Mouse (Mus musculus) kidney, postnatal 36 days (tissue): ENCODE results near the gene Clic4.
"Not testable (repeated sequence)": the region's sequence is repeated elsewhere in the genome, so short reads cannot be mapped to it uniquely, and the experiment has no call there.

Source experiments
- DNase-seq, 2 experiments: peaks; one replicate each; pipeline ENCODE4 v3.0.0; 2021 to 2022; ENCODE audit warnings: mixed read lengths in 2 of 2

The Clic4 gene

GRCm38 (mm10) chr4:135230661-135231060, 42.0 kb downstream of the Clic4 start:
- no peak for DNase-seq

- DNase-seq = no peak
These were observed 42.7 kb downstream of the Clic4 start for GRCm38 (mm10) chr4:135229871-135230270.

DNA sequence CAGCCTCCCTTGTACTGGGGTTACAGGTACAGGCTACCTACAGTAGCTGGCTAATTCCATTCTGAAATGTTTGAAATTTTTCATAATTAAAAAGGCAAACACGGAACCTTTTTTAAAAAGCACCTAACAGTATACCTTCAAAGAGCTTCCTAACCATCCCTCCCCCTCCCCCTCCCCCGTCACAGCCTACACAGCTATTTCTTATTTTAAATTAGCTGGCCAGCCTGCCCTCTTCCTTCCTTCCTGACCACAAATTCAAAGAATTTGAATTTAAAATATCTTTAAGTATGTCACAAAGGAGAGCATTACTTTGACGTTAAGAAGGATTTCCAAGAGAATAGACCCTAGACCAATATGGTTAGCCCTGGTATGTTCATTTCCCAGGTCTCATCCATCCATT, 44.5 kb downstream of the Clic4 start:
- no peak for DNase-seq

DNA sequence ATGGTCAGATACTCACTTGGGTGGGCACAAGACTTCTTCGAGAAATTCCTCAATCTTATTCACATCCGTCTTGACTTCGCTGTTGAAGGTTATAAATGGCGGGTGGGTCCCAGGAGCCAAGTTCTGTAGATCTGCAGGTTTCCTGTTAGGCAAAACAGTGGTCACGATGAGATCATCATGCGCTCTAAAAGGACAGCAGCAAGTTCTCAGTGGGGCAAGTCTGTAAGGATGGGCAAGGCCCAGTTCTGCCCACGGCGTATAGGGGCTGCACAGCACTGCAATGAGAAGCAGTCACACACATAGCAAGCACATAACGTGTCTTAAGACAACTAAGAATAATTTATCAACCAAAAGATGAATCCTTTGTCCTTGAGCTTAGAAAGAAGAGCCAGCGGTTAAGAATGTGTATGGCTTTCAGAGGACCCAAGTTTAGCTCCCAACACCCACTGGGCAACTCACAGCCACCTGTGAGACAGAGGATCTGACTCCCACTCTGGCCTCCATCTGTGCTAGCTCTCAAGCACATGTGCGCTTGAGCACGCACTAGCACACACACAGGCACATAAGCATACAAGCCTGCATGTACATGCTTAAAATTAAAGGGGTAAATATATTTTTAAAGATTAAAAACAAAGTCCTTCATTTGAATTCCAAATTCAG, 46.5 kb downstream of the Clic4 start:
- DNase-seq = no peak

DNA sequence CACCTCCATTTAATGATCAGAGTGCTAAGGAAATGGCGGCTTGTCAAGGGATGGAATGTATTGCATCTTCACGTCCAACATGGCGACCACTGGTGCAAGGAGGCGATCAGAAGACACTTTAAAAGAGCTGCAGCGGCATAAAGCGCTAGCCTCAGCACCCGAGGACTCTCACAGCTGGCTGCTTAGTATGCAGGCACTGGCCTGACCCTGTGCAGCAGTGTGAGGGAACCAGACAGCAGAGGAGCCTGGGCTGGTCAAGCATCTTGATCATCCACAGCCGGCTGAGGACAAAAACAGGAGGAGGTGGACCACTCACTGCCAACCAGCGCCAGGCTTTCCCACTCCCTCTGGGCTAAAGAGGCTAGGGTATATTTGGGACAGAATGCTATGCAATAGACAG, 48.8 kb downstream of the Clic4 start:
- no peak for DNase-seq

GRCm38 (mm10) chr4:135221632-135222407, 50.8 kb downstream of the Clic4 start:
- DNase-seq = peak in 1 of 2 experiments; percentile 25

DNA sequence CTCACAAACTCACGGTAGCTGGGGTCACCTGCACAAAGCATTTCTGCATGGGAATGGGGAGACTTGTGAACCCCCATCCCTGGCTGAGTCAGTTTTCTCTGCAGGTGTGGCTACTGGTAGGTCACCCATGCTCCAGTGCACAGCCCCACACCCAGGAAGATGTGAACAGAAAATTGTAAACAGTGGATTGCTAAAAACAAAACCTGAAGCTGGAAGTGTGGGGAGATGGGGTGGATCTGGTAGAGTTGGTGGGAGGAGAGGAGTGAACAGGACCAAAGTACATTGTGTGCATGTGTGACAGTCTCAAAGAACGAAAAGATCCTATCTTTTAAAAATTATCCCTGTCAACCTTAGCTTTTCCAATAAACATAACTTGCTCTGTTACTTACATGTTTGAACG, 52.0 kb downstream of the Clic4 start:
- DNase-seq = peak in 1 of 2 experiments; percentile 40

- DNase-seq = peak; percentile 85 to 95
These were observed 53.0 kb downstream of the Clic4 start for GRCm38 (mm10) chr4:135219652-135220051.

DNA sequence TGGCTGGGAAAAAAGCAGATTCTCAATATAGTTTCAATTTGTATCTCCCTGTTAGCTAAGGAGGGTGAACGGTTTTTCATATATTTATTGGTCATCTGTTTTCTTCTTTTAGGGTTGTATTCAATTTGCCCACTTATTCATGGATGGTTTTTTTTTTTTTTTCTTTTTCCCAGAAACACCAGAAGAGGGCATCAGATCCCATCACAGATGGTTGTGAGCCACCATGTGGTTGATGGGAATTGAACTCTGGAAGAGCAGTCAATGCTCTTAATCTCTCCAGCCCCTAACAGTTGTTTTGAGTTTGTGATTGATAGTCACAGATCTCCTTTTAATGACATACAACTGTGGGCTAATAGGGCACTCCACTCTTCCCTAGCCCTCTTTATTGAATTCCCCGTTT, 62.8 kb downstream of the Clic4 start:
- DNase-seq = no peak

GRCm38 (mm10) chr4:135205711-135206600, 66.7 kb downstream of the Clic4 start:
- peak; percentile 91 to 95 for DNase-seq

GRCm38 (mm10) chr4:135205254-135205653, 67.4 kb downstream of the Clic4 start:
- no peak for DNase-seq

DNA sequence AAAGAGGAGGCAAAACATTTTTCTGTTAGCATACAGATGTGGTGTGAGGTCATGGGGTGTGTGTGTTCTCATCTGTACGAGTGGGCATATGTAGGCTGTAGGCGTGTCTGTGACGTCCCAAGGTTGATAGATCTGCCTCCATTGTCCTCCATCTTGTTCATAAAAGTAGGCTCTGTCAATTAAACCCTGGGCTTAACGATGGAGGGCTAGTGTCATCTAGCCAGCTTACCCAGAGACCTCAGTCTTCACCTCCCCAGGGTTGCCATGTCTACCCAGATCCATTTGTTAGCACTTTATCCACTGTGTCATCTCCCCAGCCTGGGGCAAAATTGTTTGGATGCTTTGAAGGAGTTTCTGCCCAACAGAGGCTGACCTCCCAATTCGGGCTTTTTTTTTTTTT, 67.9 kb downstream of the Clic4 start:
- no peak for DNase-seq

DNA sequence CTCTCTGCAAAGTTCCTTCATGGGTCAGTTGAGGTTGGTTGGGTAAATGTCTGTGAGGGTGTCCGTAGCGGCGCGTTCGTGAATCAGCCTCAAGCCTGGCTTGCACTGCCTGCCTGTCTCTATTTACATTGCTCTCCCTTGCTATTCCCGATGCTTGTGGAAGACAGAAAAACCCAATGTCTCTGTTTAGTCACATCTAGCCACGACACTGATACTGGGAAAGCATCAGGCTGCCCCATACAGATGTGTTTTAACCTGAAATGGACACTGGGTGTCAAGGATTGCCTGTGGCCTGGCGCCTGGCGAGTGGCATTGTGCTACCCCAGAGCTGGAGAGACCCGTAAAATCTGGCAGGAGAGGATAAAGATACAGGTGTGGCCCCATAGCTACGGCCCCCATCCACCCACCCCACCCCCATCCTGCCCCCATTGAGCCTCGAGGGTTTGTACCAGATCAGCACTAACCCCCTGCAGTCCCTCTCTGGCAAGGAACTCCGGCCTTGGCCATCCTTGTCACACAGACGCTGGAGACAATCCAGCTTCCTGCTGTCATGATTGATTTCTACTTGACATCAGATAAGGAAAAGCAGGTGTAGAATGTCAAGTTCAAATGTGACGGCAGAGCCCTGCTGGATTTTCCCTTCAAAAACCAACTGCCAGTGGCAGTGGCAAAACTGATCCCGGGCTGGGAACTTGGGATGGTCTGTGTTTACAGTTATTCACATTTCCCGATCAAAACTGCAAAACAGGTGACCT, 68.6 kb downstream of the Clic4 start:
- peak in 1 of 2 experiments; percentile 19 for DNase-seq

GRCm38 (mm10) chr4:135203279-135203678, 69.3 kb downstream of the Clic4 start:
- peak; percentile 20 to 31 for DNase-seq

GRCm38 (mm10) chr4:135201771-135202170, 70.8 kb downstream of the Clic4 start:
- DNase-seq = no peak

DNA sequence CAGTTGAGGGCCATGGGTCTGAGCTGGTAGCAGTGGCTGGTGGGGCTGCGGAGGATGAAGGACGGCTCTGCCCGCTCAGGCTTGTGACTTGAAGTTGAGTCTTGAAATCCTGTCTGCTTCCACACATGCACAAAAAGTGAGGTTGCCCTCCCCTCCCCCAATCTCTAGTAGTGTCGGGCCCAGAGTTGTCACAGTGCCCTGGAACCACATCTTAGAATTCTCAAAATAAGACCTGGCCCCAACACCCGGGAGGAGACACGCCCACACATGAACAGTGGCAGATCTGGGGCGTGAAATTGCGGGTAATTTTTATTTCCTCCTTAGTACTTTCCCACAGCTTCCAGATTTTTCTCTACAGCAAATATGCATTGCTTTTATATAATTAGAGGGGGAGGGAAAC, 74.8 kb downstream of the Clic4 start:
- DNase-seq = no peak

GRCm38 (mm10) chr4:135192841-135193240, 79.8 kb downstream of the Clic4 start:
- DNase-seq = peak in 1 of 2 experiments; percentile 15

DNA sequence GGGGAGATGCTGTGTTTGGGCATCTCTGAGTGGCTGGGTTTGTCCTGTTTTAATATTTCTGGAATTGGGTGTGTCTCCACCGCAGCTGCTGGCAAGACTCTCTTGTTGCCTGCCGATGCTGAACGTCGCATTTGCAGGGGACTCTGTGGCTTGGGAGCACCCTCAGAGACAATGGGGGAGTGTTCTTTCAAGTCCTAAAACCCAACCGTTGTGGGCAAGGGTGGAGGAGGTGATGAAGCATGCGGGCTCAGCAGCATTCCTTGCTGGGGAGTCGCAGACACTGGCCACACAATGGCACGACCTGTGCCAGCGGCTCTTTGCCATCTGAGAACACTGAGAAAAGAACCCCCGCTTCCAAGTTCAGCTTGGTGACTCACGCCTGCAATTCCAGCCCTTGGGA, 81.0 kb downstream of the Clic4 start:
- no peak for DNase-seq

DNA sequence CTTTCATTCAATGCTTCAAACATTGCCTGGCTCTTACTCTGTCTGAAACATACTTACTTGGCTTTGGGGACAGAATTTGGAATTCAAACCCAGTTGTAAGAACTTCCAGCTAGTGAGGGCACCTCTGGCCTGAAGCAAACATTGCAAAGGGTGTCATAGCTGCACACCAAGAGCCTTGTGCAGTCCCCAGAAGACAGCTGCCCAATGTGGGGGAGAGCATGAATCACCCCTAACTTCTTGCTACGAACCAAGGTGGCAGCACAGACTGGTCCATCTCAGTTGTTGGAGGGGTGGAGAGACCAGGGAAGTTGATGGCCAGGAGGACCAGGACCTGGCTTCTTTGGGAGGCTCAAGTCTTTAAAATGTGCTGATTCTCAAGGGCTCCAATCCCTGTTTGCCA, 81.4 kb downstream of the Clic4 start:
- DNase-seq = no peak

DNA sequence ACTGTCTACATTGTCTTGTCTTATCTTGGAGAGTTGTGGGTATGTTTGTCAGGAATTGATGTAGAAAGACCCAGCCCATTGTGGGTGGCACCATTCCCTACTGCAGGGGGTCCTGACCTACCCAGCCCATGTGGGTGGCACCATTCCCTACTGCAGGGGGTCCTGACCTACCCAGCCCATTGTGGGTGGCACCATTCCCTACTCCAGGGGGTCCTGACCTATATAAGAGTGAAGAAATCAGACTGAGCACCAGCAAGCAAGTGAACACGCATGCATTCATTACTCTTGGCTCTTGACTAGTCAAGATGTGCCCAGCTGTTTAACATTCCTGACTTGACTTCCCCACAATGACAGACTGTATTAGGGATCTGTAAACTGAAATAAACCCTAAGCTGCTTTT, 82.2 kb downstream of the Clic4 start:
- DNase-seq = no peak

DNA sequence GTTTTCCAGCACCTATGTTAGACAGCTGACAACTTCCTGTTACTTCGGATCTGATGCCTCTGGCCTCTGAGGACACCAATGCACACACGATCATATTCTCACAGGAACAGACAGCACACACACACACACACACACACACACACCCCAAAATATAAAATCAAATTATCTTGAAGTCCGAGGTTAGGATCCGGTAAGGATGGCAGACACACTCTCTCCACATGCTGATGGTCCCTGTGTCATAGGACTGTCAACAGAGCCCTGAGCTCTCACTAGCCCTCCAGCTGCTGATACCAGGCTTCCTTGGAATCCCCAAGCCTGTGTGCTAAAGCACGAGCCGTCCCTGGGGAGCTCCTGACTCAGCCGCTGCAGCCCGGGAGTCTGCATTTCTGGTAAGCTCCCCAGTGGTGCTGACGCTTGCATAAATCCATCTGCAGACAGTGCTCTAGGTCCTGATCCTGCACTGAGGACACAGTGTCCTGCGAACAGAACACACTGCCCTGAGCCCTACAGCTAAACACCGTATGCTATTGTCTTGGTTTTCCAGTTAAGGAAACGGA, 83.1 kb downstream of the Clic4 start:
- DNase-seq = peak in 1 of 2 experiments; percentile 11

DNA sequence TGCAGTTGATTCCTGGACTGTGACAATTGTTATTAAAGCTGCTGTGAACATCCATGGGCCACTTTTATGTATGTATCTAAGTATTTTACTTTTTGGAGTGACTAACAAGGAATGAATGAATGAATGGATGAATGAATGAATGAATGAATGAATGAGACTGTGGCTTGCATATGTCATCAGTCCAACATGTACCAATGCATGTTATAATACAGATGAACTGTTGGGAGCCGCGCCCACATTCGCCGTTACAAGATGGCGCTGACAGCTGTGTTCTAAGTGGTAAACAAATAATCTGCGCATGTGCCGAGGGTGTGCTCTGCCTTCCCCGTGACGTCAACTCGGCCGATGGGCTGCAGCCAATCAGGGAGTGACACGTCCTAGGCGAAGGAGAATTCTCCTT, 88.3 kb downstream of the Clic4 start:
- not testable (repeated sequence) for DNase-seq
